Mouse (Mus musculus) forebrain, postnatal 0 days (tissue): Measurements from ENCODE around the gene Bckdk. TPM values are rescaled to one million over a fixed set of nuclear protein-coding genes. Genes with fewer than 3 reads are reported as not detected.

Experiments
- ATAC-seq: fragments of 200-750 bp; cut with Nextera tagmentation; 2 replicates; pipeline ENCODE4 v1.8.0; 2017; ENCODE audit warnings: mild to moderate bottlenecking, moderate library complexity
- DNase-seq: peaks from one replicate; pipeline ENCODE4 v3.0.0-alpha.2; 2015
- H3K27ac ChIP-seq: fragments of 300-500 bp; sonication (generic); 2 replicates; pipeline ENCODE4 v1.5.1; 2014; ENCODE audit warnings: low read depth, mild to moderate bottlenecking, antibody characterized with exemption, low read length, moderate library complexity, mixed read lengths
- H3K27me3 ChIP-seq: fragments of 300-500 bp; sonication (generic); 2 replicates; pipeline ENCODE4 v1.6.1; 2014; ENCODE audit warnings: mild to moderate bottlenecking, low read length, mixed read lengths; ENCODE audit not compliant: insufficient read depth
- H3K36me3 ChIP-seq: fragments of 300-500 bp; sonication (generic); 2 replicates; pipeline ENCODE4 v1.6.1; 2014; ENCODE audit warnings: mild to moderate bottlenecking, moderate library complexity; ENCODE audit not compliant: insufficient read depth
- H3K4me1 ChIP-seq: fragments of 300-500 bp; sonication (generic); 2 replicates; pipeline ENCODE4 v1.6.1; 2014; ENCODE audit warnings: antibody characterized with exemption; ENCODE audit not compliant: insufficient read depth
- H3K4me2 ChIP-seq: fragments of 300-500 bp; sonication (generic); 2 replicates; pipeline ENCODE4 v1.6.1; 2014; ENCODE audit warnings: low read depth, mild to moderate bottlenecking, moderate library complexity
- H3K4me3 ChIP-seq: fragments of 300-500 bp; sonication (generic); 2 replicates; pipeline ENCODE4 v1.5.1; 2014; ENCODE audit warnings: low read depth, low read length, mixed read lengths
- H3K9ac ChIP-seq: fragments of 300-500 bp; sonication (generic); 2 replicates; pipeline ENCODE4 v1.6.1; 2014; ENCODE audit warnings: mild to moderate bottlenecking
- H3K9me3 ChIP-seq: fragments of 300-500 bp; sonication (generic); 2 replicates; pipeline ENCODE4 v1.6.1; 2016; ENCODE audit warnings: low read length
- CTCF ChIP-seq: sonication (generic); IDR thresholded peaks from 2 replicates; pipeline ENCODE4 v1.5.1; 2016; ENCODE audit warnings: antibody characterized with exemption, control low read depth, low read depth
- WGBS: fragments of 180-500 bp; shearing (Covaris S2); extraction: QIAGEN DNeasy Blood & Tissue Kit; methylation state at CpG from one replicate; pipeline ENCODE4 v1.1.7; 2014; 5-methylcytosine and 5-hydroxymethylcytosine counted together
- polyA plus RNA-seq: library from polyadenylated mRNA; unstranded; fragments of >200 nt; fragmentation: Nextera tagmentation; extraction: Ambion mirVana; gene quantifications from 2 replicates; pipeline ENCODE4 v1.2.1, GENCODE M21; 2015
- total RNA-seq: library from RNA; depleted of rRNA; stranded (reverse); fragments of >200 nt; gene quantifications from 2 replicates; pipeline ENCODE4 v1.2.3, GENCODE M21; 2014; rRNA removed

The Bckdk gene
- total and polyA plus RNA-seq, 2 experiments from 2014 or later: 43.0 to 66.8 TPM

GRCm38 (mm10) chr7:127952864-127953581, 49.1 kb downstream of the Bckdk start:
- no peak overlapping the region for H3K4me3 ChIP-seq
- H3K27ac ChIP-seq: no peak overlapping the region
- H3K9me3 ChIP-seq: no peaks in the 10 kb centered on the region
- no peak for DNase-seq
- no peak for TF ChIP-seq CTCF
- H3K4me2 ChIP-seq: no peak overlapping the region
- no peaks in the 10 kb centered on the region for H3K36me3 ChIP-seq
- H3K27me3 ChIP-seq: no peaks in the 10 kb centered on the region
- no peak overlapping the region for H3K9ac ChIP-seq
- ATAC-seq: no peak
- WGBS: 45% methylated on average over 13 of the region's 13 CpGs
- no peaks in the 10 kb centered on the region for H3K4me1 ChIP-seq

- H3K9ac ChIP-seq: no peak overlapping the region
- no peaks in the 10 kb centered on the region for H3K9me3 ChIP-seq
- no peak overlapping the region for H3K4me2 ChIP-seq
- no peak overlapping the region for H3K4me3 ChIP-seq
- no peak for ATAC-seq
- 56% methylated on average over 5 of the region's 5 CpGs for WGBS
- H3K27me3 ChIP-seq: no peaks in the 10 kb centered on the region
- no peak for TF ChIP-seq CTCF
- H3K4me1 ChIP-seq: no peaks in the 10 kb centered on the region
- no peaks in the 10 kb centered on the region for H3K36me3 ChIP-seq
- no peak for DNase-seq
- H3K27ac ChIP-seq: no peak overlapping the region
These were observed 55.5 kb downstream of the Bckdk start for GRCm38 (mm10) chr7:127959364-127959763.

Other genes starting within 250 kb of the Bckdk start
- gene Bcl7c, start 195.1 kb upstream of the Bckdk start, total RNA-seq: 93.1 and 102 TPM in 2 replicates
- gene Bcl7c, start 195.1 kb upstream of the Bckdk start, polyA plus RNA-seq: 43.9 and 47.5 TPM in 2 replicates
- 6.5 and 6.6 TPM in 2 replicates for gene Ctf1, start 191.3 kb upstream of the Bckdk start, total RNA-seq
- gene Ctf1, start 191.3 kb upstream of the Bckdk start, polyA plus RNA-seq: 3.8 and 4.3 TPM in 2 replicates
- gene Ctf2, start 171.9 kb upstream of the Bckdk start, total RNA-seq: not detected in 2 replicates
- not detected in 2 replicates for gene Ctf2, start 171.9 kb upstream of the Bckdk start, polyA plus RNA-seq
- 162 and 178 TPM in 2 replicates for gene Fbxl19, start 159.5 kb upstream of the Bckdk start, total RNA-seq
- gene Fbxl19, start 159.5 kb upstream of the Bckdk start, polyA plus RNA-seq: 6.9 and 7.9 TPM in 2 replicates
- 19.0 and 19.4 TPM in 2 replicates for gene Orai3, start 134.3 kb upstream of the Bckdk start, total RNA-seq
- gene Orai3, start 134.3 kb upstream of the Bckdk start, polyA plus RNA-seq: 9.6 and 13.4 TPM in 2 replicates
- gene Setd1a, start 127.4 kb upstream of the Bckdk start, total RNA-seq: 18.2 and 20.7 TPM in 2 replicates
- gene Setd1a, start 127.4 kb upstream of the Bckdk start, polyA plus RNA-seq: 13.2 and 13.7 TPM in 2 replicates
- 0.05 TPM in 1 of 2 replicates, not detected in the other for gene Gm49388, start 118.5 kb upstream of the Bckdk start, total RNA-seq
- gene Gm49388, start 118.5 kb upstream of the Bckdk start, polyA plus RNA-seq: not detected in 2 replicates
- 7.1 and 8.4 TPM in 2 replicates for gene Hsd3b7, start 103.5 kb upstream of the Bckdk start, total RNA-seq
- gene Hsd3b7, start 103.5 kb upstream of the Bckdk start, polyA plus RNA-seq: 8.4 and 8.7 TPM in 2 replicates
- 7.5 and 9.2 TPM in 2 replicates for gene Stx4a, start 79.8 kb upstream of the Bckdk start, total RNA-seq
- 18.8 and 20.4 TPM in 2 replicates for gene Stx4a, start 79.8 kb upstream of the Bckdk start, polyA plus RNA-seq
- gene Stx1b, start 79.5 kb upstream of the Bckdk start, total RNA-seq: 37.9 and 51.3 TPM in 2 replicates
- 38.5 and 58.4 TPM in 2 replicates for gene Stx1b, start 79.5 kb upstream of the Bckdk start, polyA plus RNA-seq
- gene Zfp646, start 27.9 kb upstream of the Bckdk start, total RNA-seq: 31.2 and 37.7 TPM in 2 replicates
- 3.8 and 4.2 TPM in 2 replicates for gene Zfp646, start 27.9 kb upstream of the Bckdk start, polyA plus RNA-seq
- gene Zfp668, start 27.3 kb upstream of the Bckdk start, total RNA-seq: 16.0 and 25.1 TPM in 2 replicates
- 23.7 and 34.2 TPM in 2 replicates for gene Zfp668, start 27.3 kb upstream of the Bckdk start, polyA plus RNA-seq
- gene Prss53, start 13.1 kb upstream of the Bckdk start, total RNA-seq: 0.62 and 0.81 TPM in 2 replicates
- 0.24 and 0.69 TPM in 2 replicates for gene Prss53, start 13.1 kb upstream of the Bckdk start, polyA plus RNA-seq
- gene Gm21974, start 8.6 kb upstream of the Bckdk start, total RNA-seq: not detected in 2 replicates
- gene Gm21974, start 8.6 kb upstream of the Bckdk start, polyA plus RNA-seq: not detected in 2 replicates
- 17.2 and 28.0 TPM in 2 replicates for gene Vkorc1, start 8.5 kb upstream of the Bckdk start, total RNA-seq
- 69.4 and 73.0 TPM in 2 replicates for gene Vkorc1, start 8.5 kb upstream of the Bckdk start, polyA plus RNA-seq
- 30.6 and 41.1 TPM in 2 replicates for gene Kat8, start 8.4 kb downstream of the Bckdk start, total RNA-seq
- 34.8 and 37.0 TPM in 2 replicates for gene Kat8, start 8.4 kb downstream of the Bckdk start, polyA plus RNA-seq
- 0.38 and 1.1 TPM in 2 replicates for gene Prss8, start 26.0 kb downstream of the Bckdk start, total RNA-seq
- 0.92 and 1.5 TPM in 2 replicates for gene Prss8, start 26.0 kb downstream of the Bckdk start, polyA plus RNA-seq
- gene Prss36, start 42.6 kb downstream of the Bckdk start, total RNA-seq: 6.4 and 18.4 TPM in 2 replicates
- 15.6 and 18.3 TPM in 2 replicates for gene Prss36, start 42.6 kb downstream of the Bckdk start, polyA plus RNA-seq
- 30.2 and 51.0 TPM in 2 replicates for gene Fus, start 63.4 kb downstream of the Bckdk start, total RNA-seq
- gene Fus, start 63.4 kb downstream of the Bckdk start, polyA plus RNA-seq: 221 and 323 TPM in 2 replicates
- gene Pycard, start 89.8 kb downstream of the Bckdk start, total RNA-seq: 8.1 and 12.1 TPM in 2 replicates
- gene Pycard, start 89.8 kb downstream of the Bckdk start, polyA plus RNA-seq: 7.4 and 8.5 TPM in 2 replicates
- gene Trim72, start 99.9 kb downstream of the Bckdk start, total RNA-seq: 0.15 and 0.43 TPM in 2 replicates
- not detected in 2 replicates for gene Trim72, start 99.9 kb downstream of the Bckdk start, polyA plus RNA-seq
- gene Itgam, start 158.6 kb downstream of the Bckdk start, total RNA-seq: 1.4 and 1.7 TPM in 2 replicates
- 0.39 and 0.92 TPM in 2 replicates for gene Itgam, start 158.6 kb downstream of the Bckdk start, polyA plus RNA-seq
- gene Gm49368, start 158.6 kb downstream of the Bckdk start, total RNA-seq: not detected in 2 replicates
- gene Gm49368, start 158.6 kb downstream of the Bckdk start, polyA plus RNA-seq: not detected in 2 replicates
- gene Itgax, start 225.5 kb downstream of the Bckdk start, total RNA-seq: 0.23 and 0.24 TPM in 2 replicates
- gene Itgax, start 225.5 kb downstream of the Bckdk start, polyA plus RNA-seq: 0.09 and 0.16 TPM in 2 replicates